In genomic region chr6:72535165-72535564, GRCm38 (mm10) we compare ENCODE assay signal across 8 mouse cellular contexts. TPM values are rescaled to one million over a fixed set of nuclear protein-coding genes. Genes with fewer than 3 reads are reported as not detected.
DNase-seq lines count a peak whose midpoint lies in the region; ATAC-seq and TF ChIP-seq lines count a peak whose summit lies in the region.

No protein-coding gene starts in this region.

- peak; percentile 91 for DNase-seq in 3T3-L1 (ENCODE audit: low read depth, low spot score)
- peak; percentile 84 for DNase-seq in adrenal gland, adult 2 months
- DNase-seq in embryonic facial prominence, embryonic 11.5 days (ENCODE audit: low spot score) = peak; percentile 88
- DNase-seq in heart, adult 18-20 months = peak; percentile 77 to 93
- DNase-seq in kidney, adult 2 months = peak; percentile 90
- DNase-seq in liver, embryonic 11.5 days (ENCODE audit: low spot score) = peak; percentile 83
- peak; percentile 88 for DNase-seq in stomach, postnatal 0 days (ENCODE audit: low spot score)

- H3K27me3 ChIP-seq in embryonic facial prominence, embryonic 11.5 days (ENCODE audit: control insufficient read depth, insufficient read depth, low read length) = no peaks in the 10 kb centered on the region
- no peaks in the 10 kb centered on the region for H3K27me3 ChIP-seq in kidney, adult 2 months (replicated peaks; ENCODE audit: control insufficient read depth, insufficient read depth, low read length)
- H3K27me3 ChIP-seq in liver, embryonic 11.5 days (replicated peaks; ENCODE audit: control insufficient read depth, insufficient read depth, low read length) = no peaks in the 10 kb centered on the region
- H3K27me3 ChIP-seq in myocyte (ENCODE audit: control insufficient read depth, insufficient read depth, insufficient read length) = no peaks in the 10 kb centered on the region
- no peaks in the 10 kb centered on the region for H3K27me3 ChIP-seq in stomach, postnatal 0 days (ENCODE audit: control insufficient read depth, insufficient read depth, low read length)

- no peak overlapping the region for H3K27ac ChIP-seq in embryonic facial prominence, embryonic 11.5 days (replicated peaks; ENCODE audit: low read depth, low read length)
- peak overlapping the region; percentile 42; the same call in 1 of the 2 replicates for H3K27ac ChIP-seq in kidney, adult 2 months (ENCODE audit: insufficient read depth, low read depth, low read length)
- H3K27ac ChIP-seq in liver, embryonic 11.5 days (ENCODE audit: low read depth, low read length) = no peak overlapping the region
- 0 out of 2 replicates have a peak overlapping the region, but pooled peaks have one; percentile 14 for H3K27ac ChIP-seq in stomach, postnatal 0 days (replicated peaks)

- H3K36me3 ChIP-seq in embryonic facial prominence, embryonic 11.5 days (replicated peaks; ENCODE audit: control insufficient read depth, insufficient read depth, low read depth, low read length) = no peaks in the 10 kb centered on the region
- H3K36me3 ChIP-seq in kidney, adult 2 months (ENCODE audit: control insufficient read depth, insufficient read depth, low read length) = no peaks in the 10 kb centered on the region
- H3K36me3 ChIP-seq in liver, embryonic 11.5 days (ENCODE audit: control insufficient read depth, insufficient read depth, low read length) = no peaks in the 10 kb centered on the region
- no peaks in the 10 kb centered on the region for H3K36me3 ChIP-seq in myocyte (ENCODE audit: control insufficient read depth, insufficient read depth)
- H3K36me3 ChIP-seq in stomach, postnatal 0 days (ENCODE audit: control insufficient read depth, insufficient read depth, low read length) = no peaks in the 10 kb centered on the region

- no peaks in the 10 kb centered on the region for H3K4me1 ChIP-seq in embryonic facial prominence, embryonic 11.5 days (ENCODE audit: control insufficient read depth, insufficient read depth, low read length)
- H3K4me1 ChIP-seq in kidney, adult 2 months (ENCODE audit: control insufficient read depth, insufficient read depth, low read length) = peaks cover 5% of the 10 kb centered on the region; the same call in 1 of the 2 replicates
- H3K4me1 ChIP-seq in liver, embryonic 11.5 days (replicated peaks; ENCODE audit: control insufficient read depth, insufficient read depth, low read length) = peaks cover 6% of the 10 kb centered on the region; the same call in 1 of the 2 replicates
- H3K4me1 ChIP-seq in stomach, postnatal 0 days (replicated peaks; ENCODE audit: control insufficient read depth, insufficient read depth) = peaks cover 5% of the 10 kb centered on the region; the same call in 1 of the 2 replicates

- no peak overlapping the region for H3K4me3 ChIP-seq in embryonic facial prominence, embryonic 11.5 days (ENCODE audit: low read depth, low read length)
- H3K4me3 ChIP-seq in kidney, adult 2 months (ENCODE audit: insufficient read depth, low read depth, low read length) = no peak overlapping the region
- H3K4me3 ChIP-seq in liver, embryonic 11.5 days (ENCODE audit: low read depth, low read length) = no peak overlapping the region; the same call in 1 of the 2 replicates
- no peak overlapping the region for H3K4me3 ChIP-seq in myocyte
- H3K4me3 ChIP-seq in stomach, postnatal 0 days (ENCODE audit: low read depth, low read length) = no peak overlapping the region

- H3K4me2 ChIP-seq in embryonic facial prominence, embryonic 11.5 days (ENCODE audit: low read depth, low read length) = 0 out of 2 replicates have a peak overlapping the region, but pooled peaks have one; percentile 16
- peak overlapping the region; percentile 48 for H3K4me2 ChIP-seq in liver, embryonic 11.5 days
- peak overlapping the region; percentile 64 for H3K4me2 ChIP-seq in myocyte (ENCODE audit: low read depth)
- 0 out of 2 replicates have a peak overlapping the region, but pooled peaks have one; percentile 1 for H3K4me2 ChIP-seq in stomach, postnatal 0 days (replicated peaks; ENCODE audit: low read depth)

- H3K9ac ChIP-seq in embryonic facial prominence, embryonic 11.5 days (replicated peaks; ENCODE audit: low read length) = no peak overlapping the region
- no peak overlapping the region for H3K9ac ChIP-seq in liver, embryonic 11.5 days (ENCODE audit: low read depth, low read length)
- H3K9ac ChIP-seq in stomach, postnatal 0 days (ENCODE audit: low read length) = no peak overlapping the region

- WGBS in embryonic facial prominence, embryonic 11.5 days = 3% methylated on average over 9 of the region's 9 CpGs
- WGBS in kidney, adult 2 months = 3% methylated on average over 9 of the region's 9 CpGs
- WGBS in liver, embryonic 11.5 days = 3% methylated on average over 9 of the region's 9 CpGs
- 3% methylated on average over 9 of the region's 9 CpGs for WGBS in stomach, postnatal 0 days

- no peaks in the 10 kb centered on the region for H3K79me2 ChIP-seq in myocyte (ENCODE audit: control insufficient read depth, insufficient read depth)

- no peak for TF ChIP-seq POLR2A in kidney, adult 2 months (IDR thresholded peaks at IDR 0.05; ENCODE audit: low read depth, low read length)
- TF ChIP-seq POLR2A in myocyte (IDR thresholded peaks at IDR 0.05; ENCODE audit: insufficient read length, low read depth) = no peak

- no peak for TF ChIP-seq EP300 in stomach, postnatal 0 days (optimal IDR thresholded peaks at IDR 0.05)

- ATAC-seq in embryonic facial prominence, embryonic 11.5 days (replicated peaks; ENCODE audit: insufficient number of reproducible peaks, low FRiP score, low TSS enrichment, low read depth) = no peak
- no peak for ATAC-seq in liver, embryonic 11.5 days (replicated peaks; ENCODE audit: low FRiP score)
- no peak for ATAC-seq in stomach, postnatal 0 days (ENCODE audit: low FRiP score, low TSS enrichment)

- no peak overlapping the region for H3ac ChIP-seq in myocyte (ENCODE audit: control insufficient read depth, insufficient read length)

- peak; percentile 91 for TF ChIP-seq CTCF in kidney, adult 2 months (conservative IDR thresholded peaks at IDR 0.05; ENCODE audit: insufficient read depth, insufficient read length, low read depth, low read length)
- TF ChIP-seq CTCF in stomach, postnatal 0 days (IDR thresholded peaks at IDR 0.05; ENCODE audit: low read depth) = peak; percentile 97

- H3K9me3 ChIP-seq in embryonic facial prominence, embryonic 11.5 days (replicated peaks; ENCODE audit: control insufficient read depth, low read length) = no peaks in the 10 kb centered on the region
- no peaks in the 10 kb centered on the region for H3K9me3 ChIP-seq in liver, embryonic 11.5 days (ENCODE audit: control insufficient read depth, low read length)
- H3K9me3 ChIP-seq in stomach, postnatal 0 days (ENCODE audit: control insufficient read depth, low read length) = no peaks in the 10 kb centered on the region

TF ChIP-seq in myocyte, 11 proteins besides CTCF, POLR2A, EP300 and RAD21:
- TF ChIP-seq TCF12 (IDR thresholded peaks at IDR 0.05; ENCODE audit: insufficient read depth, poor library complexity, severe bottlenecking) = no peak
- TF ChIP-seq CEBPB (IDR thresholded peaks at IDR 0.05; ENCODE audit: insufficient read depth, poor library complexity, severe bottlenecking) = no peak
- no peak for TF ChIP-seq MAX (IDR thresholded peaks at IDR 0.05; ENCODE audit: low read depth)
- no peak for TF ChIP-seq TCF3 (IDR thresholded peaks at IDR 0.05; ENCODE audit: insufficient read length, low read depth)
- no peak for TF ChIP-seq E2F4 (IDR thresholded peaks at IDR 0.05; ENCODE audit: insufficient read depth)
- no peak for TF ChIP-seq MYOD1 (IDR thresholded peaks at IDR 0.05; ENCODE audit: control insufficient read depth in 1 of 3, insufficient read length in 2 of 3, low read depth in 2 of 3)
- no peak for TF ChIP-seq SRF (IDR thresholded peaks at IDR 0.05; ENCODE audit: control insufficient read depth, insufficient read length, low read depth)
- no peak for TF ChIP-seq POLR2AphosphoS2 (IDR thresholded peaks at IDR 0.05; ENCODE audit: insufficient read length, low read depth)
- TF ChIP-seq REST (IDR thresholded peaks at IDR 0.05; ENCODE audit: insufficient read depth, insufficient read length) = no peak
- no peak for TF ChIP-seq MYOG (IDR thresholded peaks at IDR 0.05; ENCODE audit: control insufficient read depth in 1 of 3, insufficient read depth in 1 of 3, insufficient read length in 2 of 3, low read depth in 2 of 3)
- TF ChIP-seq USF1 (IDR thresholded peaks at IDR 0.05; ENCODE audit: low read depth) = no peak
TF ChIP-seq in myocyte: peak in this region for 0.

RNA-seq across cellular contexts. Expression of gene Capg, which starts 9.0 kb away (rescaled TPM):
- total RNA-seq in adrenal gland, adult 2 months (2021) = 10 to 100 TPM; 32.2 to 56.3 TPM
- 38.9 and 41.9 TPM in 2 replicates for polyA plus RNA-seq in adrenal gland, adult 2 months (2012; rRNA removed)
- polyA plus RNA-seq in embryonic facial prominence, embryonic 11.5 days (2014; fragmentation: Nextera tagmentation; extraction: Ambion mirVana) = 17.5 and 20.8 TPM in 2 replicates
- 10 to 100 TPM in 1 of 2 experiments, 1 to 10 TPM in 1; 9.4 to 11.9 TPM for total RNA-seq in heart, adult 18-20 months (2021)
- polyA plus RNA-seq in kidney, adult 2 months (2012; rRNA removed) = 64.3 and 70.9 TPM in 2 replicates
- 30.2 and 31.9 TPM in 2 replicates for polyA plus RNA-seq in liver, embryonic 11.5 days (2014; fragmentation: Nextera tagmentation; extraction: Ambion mirVana)
- polyA plus RNA-seq in myocyte (2012; fragmentation: generic; extraction: Trizol) = 394 TPM
- polyA plus RNA-seq in stomach, postnatal 0 days (2015; fragmentation: Nextera tagmentation; extraction: Ambion mirVana) = 120 and 130 TPM in 2 replicates

RNA-seq across cellular contexts. Expression of gene Sh2d6, which starts 13.7 kb away (rescaled TPM):
- under 1 TPM; 0.23 to 0.24 TPM for total RNA-seq in adrenal gland, adult 2 months (2021)
- polyA plus RNA-seq in adrenal gland, adult 2 months (2012; rRNA removed) = 0.25 and 0.49 TPM in 2 replicates
- not detected in 2 replicates for polyA plus RNA-seq in embryonic facial prominence, embryonic 11.5 days (2014; fragmentation: Nextera tagmentation; extraction: Ambion mirVana)
- under 1 TPM in 1 of 2 experiments, not detected in 1; 0.25 TPM for total RNA-seq in heart, adult 18-20 months (2021)
- polyA plus RNA-seq in kidney, adult 2 months (2012; rRNA removed) = 0.09 and 0.12 TPM in 2 replicates
- not detected in 2 replicates for polyA plus RNA-seq in liver, embryonic 11.5 days (2014; fragmentation: Nextera tagmentation; extraction: Ambion mirVana)
- polyA plus RNA-seq in myocyte (2012; fragmentation: generic; extraction: Trizol) = 1.1 TPM
- polyA plus RNA-seq in stomach, postnatal 0 days (2015; fragmentation: Nextera tagmentation; extraction: Ambion mirVana) = 0.12 and 0.21 TPM in 2 replicates

Comparison
In these comparisons a context has a peak if more than half of its experiments do, and no peak if none do; other contexts are left out.
1. H3K27ac ChIP-seq: peak in kidney, adult 2 months (single experiment) and stomach, postnatal 0 days (single experiment); none in embryonic facial prominence, embryonic 11.5 days (single experiment) and liver, embryonic 11.5 days (single experiment).
2. H3K4me2 ChIP-seq: peak in every context shown above with its lines; median percentile 64 in myocyte; 48 in liver, embryonic 11.5 days; 16 in embryonic facial prominence, embryonic 11.5 days; 1 in stomach, postnatal 0 days.
3. Peak in every context shown above with its lines, with median percentiles within 50 percentile points of each other: DNase-seq.